Mouse (Mus musculus) ES-E14 (cell line): Measurements from ENCODE around the gene 2310057N15Rik. TPM values are rescaled to one million over a fixed set of nuclear protein-coding genes. Genes with fewer than 3 reads are reported as not detected.
"Not testable (repeated sequence)": the region's sequence is repeated elsewhere in the genome, so short reads cannot be mapped to it uniquely, and the experiment has no call there.

Experiments used
- DNase-seq: peaks from one replicate; pipeline ENCODE4 v3.0.0-alpha.2; 2013; ENCODE audit warnings: low read depth, low spot score
- H3K27ac ChIP-seq: 2 replicates; pipeline ENCODE4 v1.5.1; 2012; ENCODE audit warnings: low read depth, mild to moderate bottlenecking, low read length, moderate library complexity, mixed read lengths; ENCODE audit not compliant: poor library complexity, insufficient read depth, severe bottlenecking
- H3K36me3 ChIP-seq: 2 replicates; pipeline ENCODE4 v1.6.1; 2012; ENCODE audit warnings: mild to moderate bottlenecking, low read length, moderate library complexity, mixed read lengths; ENCODE audit not compliant: control insufficient read depth, poor library complexity, insufficient read depth, severe bottlenecking
- H3K4me1 ChIP-seq, 2 experiments: fragments of 150-350 bp in 1 of 2; sonication (generic) in 1 of 2; 2 replicates each; pipeline ENCODE4 v1.6.1; 2012; ENCODE audit warnings: low read length in 2 of 2, mild to moderate bottlenecking in 1 of 2, mixed read lengths in 1 of 2; ENCODE audit not compliant: control insufficient read depth in 2 of 2, insufficient read depth in 2 of 2, poor library complexity in 1 of 2
- H3K4me3 ChIP-seq, 2 experiments: fragments of 150-350 bp in 1 of 2; sonication (generic) in 1 of 2; 2 replicates each; pipeline ENCODE4 v1.5.1; 2012; ENCODE audit warnings: low read length in 2 of 2, low read depth in 1 of 2, mild to moderate bottlenecking in 1 of 2, mixed read lengths in 1 of 2; ENCODE audit not compliant: insufficient read depth in 1 of 2, poor library complexity in 1 of 2, severe bottlenecking in 1 of 2
- H3K9ac ChIP-seq: 2 replicates; pipeline ENCODE4 v1.6.1; 2012; ENCODE audit warnings: low read depth, mild to moderate bottlenecking, low read length, mixed read lengths; ENCODE audit not compliant: poor library complexity, insufficient read depth, severe bottlenecking
- H3K9me3 ChIP-seq: fragments of 150-350 bp; sonication (generic); 2 replicates; pipeline ENCODE4 v1.6.1; 2012; ENCODE audit warnings: low read depth, mild to moderate bottlenecking, low read length; ENCODE audit not compliant: control insufficient read depth, insufficient read depth
- CHD2 ChIP-seq: IDR thresholded peaks from 2 replicates; pipeline ENCODE4 v1.6.1; 2014; ENCODE audit warnings: mild to moderate bottlenecking, low read depth, low read length, inconsistent platforms
- HCFC1 ChIP-seq: IDR thresholded peaks from 2 replicates; pipeline ENCODE4 v1.6.1; 2012; ENCODE audit warnings: low read length, inconsistent platforms, borderline replicate concordance; ENCODE audit not compliant: insufficient read depth
- MAFK ChIP-seq: IDR thresholded peaks from 2 replicates; pipeline ENCODE4 v1.6.1; 2014; ENCODE audit warnings: mild to moderate bottlenecking, low read depth, low read length, inconsistent platforms; ENCODE audit not compliant: insufficient read depth
- ZC3H11A ChIP-seq: IDR thresholded peaks from 2 replicates; pipeline ENCODE4 v1.6.1; 2012; ENCODE audit warnings: low read depth, mild to moderate bottlenecking, inconsistent platforms, low read length, borderline replicate concordance
- ZNF384 ChIP-seq: IDR thresholded peaks from 2 replicates; pipeline ENCODE4 v1.6.1; 2012; ENCODE audit warnings: low read depth, low read length, inconsistent platforms
- in situ Hi-C, 2 experiments: fragments of 600-800 bp; cut with MboI; formaldehyde crosslinking; loops; one replicate each; pipeline ENCODE4 v1.15.1; 2025; ENCODE audit warnings: low sequenced_read_pairs in 2 of 2, inconsistent platforms in 1 of 2; ENCODE audit not compliant: unreplicated experiment in 2 of 2
- total RNA-seq: library from RNA; depleted of rRNA; stranded (reverse); fragments of 300-350 nt; gene quantifications from 2 replicates; pipeline ENCODE4 v1.2.3, GENCODE M21; 2012

2310057N15Rik gene
- total RNA-seq, 1 experiment, result not detected

DNA sequence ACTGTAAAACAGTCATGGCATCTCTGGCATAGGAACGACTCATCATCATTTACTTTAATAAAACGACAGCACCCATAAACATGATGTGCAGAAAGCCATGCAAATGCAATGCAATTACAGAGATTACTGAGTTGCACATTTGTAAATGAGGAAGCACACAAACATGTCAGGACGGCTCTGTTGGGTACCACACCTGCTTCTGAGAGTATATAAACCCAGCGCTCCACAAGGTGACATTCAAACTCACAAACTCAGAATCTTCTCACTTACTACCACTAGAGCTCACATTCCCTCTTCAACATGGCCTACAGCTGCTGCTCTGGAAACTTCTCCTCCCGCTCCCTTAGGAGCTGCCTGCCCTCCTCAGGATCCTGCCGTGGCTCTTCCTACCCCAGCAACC lies 3.6 kb upstream of the 2310057N15Rik start, which contains the start of gene Gm5965:
Gm5965 (plus strand) TSS at position 301 of the 400 bp plus-strand sequence.
- no peak for DNase-seq
- Histone ChIP-seq H3K9ac (no peak within 1 kb of the TSS), H3K9me3 (no peaks in the 10 kb centered on the region), H3K4me1 (no peaks in the 10 kb centered on the region), H3K36me3 (no peaks in the 10 kb centered on the region), H3K27ac (no peak within 1 kb of the TSS), H3K4me3 (no peak within 1 kb of the TSS)
- TF ChIP-seq HCFC1 (no peak), MAFK (no peak), ZC3H11A (no peak), CHD2 (no peak)
- in situ Hi-C loops, result no loop called here

DNA sequence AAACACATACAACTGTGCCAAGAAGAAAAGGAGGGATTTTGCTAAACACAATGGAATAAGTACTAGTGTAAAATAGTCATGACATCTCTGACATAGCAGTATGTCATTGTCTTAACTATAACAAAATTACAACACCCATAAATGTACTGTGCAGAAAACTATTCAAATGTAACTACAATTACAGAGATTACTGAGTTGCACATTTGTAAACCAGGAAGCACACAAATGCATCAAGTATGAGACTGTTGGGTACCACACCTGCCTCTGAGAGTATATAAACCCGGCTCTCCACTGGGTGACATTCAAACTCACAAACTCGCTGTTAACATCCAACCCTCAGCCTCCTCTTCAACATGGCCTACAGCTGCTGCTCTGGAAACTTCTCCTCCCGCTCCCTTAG lies 15.5 kb downstream of the 2310057N15Rik start, which contains the start of gene 2310034C09Rik:
2310034C09Rik (plus strand) TSS at position 301 of the 400 bp plus-strand sequence.
- in situ Hi-C loops, H3K4me3 ChIP-seq: not testable (repeated sequence)

GRCm38 (mm10) chr16:88751535-88751934 lies 22.5 kb downstream of the 2310057N15Rik start, which contains the start of gene Krtap13:
Krtap13 (minus strand) TSS chr16:88751635.
- H3K9ac ChIP-seq, DNase-seq, H3K9me3 ChIP-seq, H3K36me3 ChIP-seq, H3K27ac ChIP-seq, in situ Hi-C loops, H3K4me1 ChIP-seq, H3K4me3 ChIP-seq: not testable (repeated sequence)

More for the DNA sequence above, 15.5 kb downstream of the 2310057N15Rik start, which contains the start of gene 2310034C09Rik:
- not testable (repeated sequence) for H3K4me1 ChIP-seq, H3K9ac ChIP-seq, H3K36me3 ChIP-seq, H3K9me3 ChIP-seq, DNase-seq, H3K27ac ChIP-seq

GRCm38 (mm10) chr16:88747943-88748342 lies 26.1 kb downstream of the 2310057N15Rik start:
- in situ Hi-C loops, result no loop called here
- no peaks in the 10 kb centered on the region for H3K9me3 ChIP-seq

DNA sequence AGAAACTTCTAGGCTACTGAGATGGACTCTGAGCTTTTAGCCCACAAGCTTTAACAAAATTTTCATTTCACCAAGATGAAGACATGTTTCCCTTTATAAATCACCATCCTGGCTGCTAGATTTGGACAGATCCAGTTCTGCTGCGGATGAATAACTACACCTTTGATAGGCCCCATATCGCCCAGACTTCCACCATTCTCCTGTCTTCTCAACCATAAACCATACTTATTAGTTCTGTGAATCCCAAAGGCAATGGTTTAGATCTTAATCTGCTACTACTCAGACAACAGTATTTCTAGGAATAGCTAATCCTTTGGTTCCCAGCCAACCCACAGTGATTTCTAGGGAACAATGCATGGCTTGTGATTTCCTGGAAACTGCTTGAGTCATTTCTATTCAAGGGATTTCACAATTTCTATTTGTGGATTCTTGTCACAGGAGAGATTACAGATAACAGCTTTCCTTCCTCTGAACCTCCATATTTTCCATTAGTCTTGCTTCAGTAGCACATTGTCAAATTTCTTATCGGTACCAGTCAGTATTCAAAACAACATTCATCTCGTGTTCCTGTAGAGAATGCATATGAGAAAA lies 29.2 kb downstream of the 2310057N15Rik start:
- Histone ChIP-seq H3K4me3 (no peak overlapping the region), H3K27ac (no peak overlapping the region), H3K9ac (no peak overlapping the region), H3K36me3 (no peaks in the 10 kb centered on the region), H3K4me1 (no peaks in the 10 kb centered on the region), H3K9me3 (no peaks in the 10 kb centered on the region)
- in situ Hi-C loops, result no loop called here
- no peak for TF ChIP-seq ZC3H11A
- TF ChIP-seq CHD2, result no peak
- TF ChIP-seq HCFC1, result no peak
- TF ChIP-seq ZNF384, result no peak
- no peak for TF ChIP-seq MAFK
- DNase-seq, result no peak

More at GRCm38 (mm10) chr16:88747943-88748342, 26.1 kb downstream of the 2310057N15Rik start:
- H3K36me3 ChIP-seq, result no peaks in the 10 kb centered on the region
- DNase-seq, result no peak
- no peaks in the 10 kb centered on the region for H3K4me1 ChIP-seq
- H3K9ac ChIP-seq, result no peak overlapping the region
- no peak overlapping the region for H3K27ac ChIP-seq
- TF ChIP-seq CHD2 (no peak), HCFC1 (no peak), MAFK (no peak), ZC3H11A (no peak), ZNF384 (no peak)
- no peak overlapping the region for H3K4me3 ChIP-seq
